Mouse (Mus musculus): ENCODE measurements around the gene Slco2b1.

Gene Slco2b1

DNA sequence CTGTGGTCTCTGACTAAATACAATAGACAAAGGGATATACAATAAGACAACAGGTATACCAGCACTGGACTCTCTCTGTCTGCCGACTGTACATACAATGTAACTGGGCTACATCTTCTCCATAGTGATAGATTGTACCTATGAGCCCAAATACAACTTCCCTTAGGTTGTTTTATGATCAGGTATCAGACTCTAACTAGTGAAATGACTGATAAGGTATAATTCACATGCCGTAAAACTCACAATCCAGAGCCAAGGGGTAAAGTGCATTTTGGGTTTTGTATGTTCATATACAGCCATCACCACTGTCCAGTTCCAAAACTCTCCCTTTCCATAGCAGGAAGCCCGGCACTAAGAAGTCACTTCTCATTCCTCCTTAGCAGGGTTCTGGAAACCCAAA is 17.8 kb downstream of the Slco2b1 start:
- DNase-seq (ENCODE audit: low read depth): no peak

DNA sequence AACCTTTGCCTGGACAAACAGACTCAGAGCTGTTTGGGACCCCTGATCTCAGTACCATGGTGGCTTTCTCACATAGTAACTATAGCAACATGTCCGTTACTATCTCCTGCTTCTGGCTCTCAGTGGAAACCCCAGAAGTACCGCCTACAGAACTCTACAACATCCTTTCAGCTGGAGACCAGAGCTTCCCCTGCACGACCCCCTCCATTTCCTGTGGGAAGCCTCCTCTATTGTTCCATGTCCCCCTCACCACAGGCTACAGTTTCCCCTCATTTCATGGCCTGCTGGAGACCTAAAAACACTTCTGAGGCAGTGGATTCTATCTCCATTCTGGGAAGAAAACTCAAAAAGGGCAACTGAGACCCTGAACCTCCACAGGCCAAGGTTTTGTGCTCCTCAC is 18.7 kb downstream of the Slco2b1 start:
- DNase-seq (ENCODE audit: low read depth): no peak

DNA sequence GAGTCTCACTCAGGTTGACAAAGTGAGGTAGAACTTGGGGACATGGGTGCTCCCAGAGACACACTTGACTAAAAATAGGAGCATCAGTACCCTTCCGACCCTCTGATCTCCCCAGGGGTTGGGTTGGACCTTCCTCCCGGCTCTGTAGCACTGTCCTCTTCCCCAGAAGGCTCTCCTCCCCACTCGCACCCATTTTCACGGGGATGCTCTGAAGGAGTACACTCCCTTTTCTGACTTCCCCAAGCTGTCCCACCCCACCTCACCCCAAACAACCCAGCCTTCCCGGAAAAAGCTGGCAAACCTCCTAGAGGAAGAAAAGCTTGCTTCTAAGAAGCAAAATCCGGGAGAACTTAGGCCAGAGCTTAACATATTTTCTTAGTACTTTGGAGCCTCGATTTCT is 20.3 kb downstream of the Slco2b1 start:
- DNase-seq (ENCODE audit: low read depth): no peak

DNA sequence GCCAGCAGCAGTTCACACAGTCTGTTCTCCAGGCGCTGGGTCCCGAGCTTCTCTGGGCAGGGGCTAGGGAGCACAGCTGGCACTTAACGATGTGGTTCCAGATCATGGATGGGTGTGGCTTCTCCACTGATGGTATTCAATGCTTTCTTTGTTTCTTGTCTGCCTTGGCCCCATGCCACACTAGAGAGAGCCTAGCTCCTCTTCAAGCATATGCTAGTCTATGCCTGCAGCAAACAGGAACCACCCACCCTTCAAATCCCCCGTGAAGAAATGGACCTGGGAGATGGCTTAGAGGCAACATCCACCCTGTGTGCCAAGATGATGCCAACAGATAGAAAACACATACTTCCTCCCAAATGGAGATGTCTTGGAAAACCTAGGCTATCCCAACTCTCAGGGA is 27.1 kb downstream of the Slco2b1 start:
- no peak for DNase-seq (ENCODE audit: low read depth)

DNA sequence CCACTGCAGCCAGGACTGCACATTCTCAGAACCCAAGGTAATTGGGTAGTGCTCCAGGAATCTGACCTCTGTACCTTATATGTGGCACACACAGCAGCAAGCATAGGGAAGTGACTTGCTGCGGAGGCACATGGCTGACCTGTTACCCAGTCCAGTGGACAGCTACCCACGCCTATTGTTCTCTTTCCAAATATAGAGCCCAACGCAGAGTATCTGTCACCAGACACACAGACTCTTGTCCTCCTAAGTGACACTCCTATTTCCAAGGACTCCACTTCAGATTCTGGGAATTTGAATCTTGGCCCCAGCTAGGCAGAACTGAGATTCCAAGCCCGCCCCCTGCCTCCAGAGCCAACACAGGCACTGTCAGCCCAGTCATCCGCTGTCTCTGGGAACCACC is 30.4 kb downstream of the Slco2b1 start:
- DNase-seq (ENCODE audit: low read depth): no peak

DNA sequence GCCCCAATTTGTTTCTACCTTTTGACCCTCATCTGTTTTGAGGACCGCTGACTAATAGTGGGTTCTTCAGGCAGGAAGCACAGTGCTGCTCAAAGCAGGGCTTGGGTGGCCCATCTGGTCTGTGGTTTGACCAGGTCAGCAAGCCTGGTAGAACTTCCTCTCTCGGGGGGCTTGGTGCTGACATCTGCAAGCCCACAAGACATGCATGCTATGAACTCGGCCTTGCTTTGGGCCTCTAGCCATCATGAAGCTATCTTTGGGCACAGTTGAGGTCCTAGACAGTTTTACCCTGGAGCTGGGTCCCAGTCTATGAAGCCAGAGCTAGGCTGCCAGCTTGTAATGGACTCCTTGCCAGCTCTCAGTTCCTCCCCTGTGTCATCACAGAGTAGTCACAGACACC is 36.2 kb downstream of the Slco2b1 start:
- DNase-seq (ENCODE audit: low read depth): no peak

DNA sequence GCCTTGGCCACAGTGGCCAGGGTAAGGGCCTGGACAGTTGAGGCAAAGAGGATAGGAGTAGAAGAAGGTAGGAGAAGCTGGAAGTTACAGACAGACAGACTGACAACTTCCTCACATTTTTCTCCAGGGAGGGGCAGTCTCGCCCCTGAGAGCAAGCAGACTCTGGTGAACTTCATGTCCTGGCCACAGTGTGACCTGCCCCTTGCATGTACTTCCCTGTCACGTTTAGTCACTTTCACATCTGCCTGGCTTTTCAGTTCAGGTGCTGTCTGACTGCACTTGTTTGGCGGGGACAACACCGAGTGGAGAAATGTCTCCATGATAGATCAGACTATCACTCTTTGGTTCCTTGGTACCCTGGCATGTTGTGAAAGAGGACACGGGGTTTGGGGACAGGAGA is 36.9 kb downstream of the Slco2b1 start:
- DNase-seq (ENCODE audit: low read depth): peak; percentile 16

DNA sequence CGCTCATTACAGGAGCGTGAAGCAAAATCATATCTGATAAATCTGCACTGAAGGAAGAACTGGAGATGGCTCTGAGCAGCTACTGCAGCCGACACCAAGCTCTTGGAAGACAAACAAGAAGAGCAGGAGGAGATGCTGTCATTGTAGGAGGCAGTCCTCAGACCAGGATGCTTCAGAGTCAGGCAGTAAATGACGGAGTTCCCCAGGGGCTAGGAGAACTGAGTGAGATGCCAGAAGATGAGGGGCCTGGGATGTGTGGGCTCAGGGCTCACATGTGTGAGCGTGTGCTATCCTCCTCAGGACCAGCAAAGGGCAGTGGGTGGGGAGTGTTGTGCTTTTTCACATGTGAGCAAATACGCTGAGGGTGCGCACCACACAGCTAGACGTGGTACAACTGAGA is 38.0 kb downstream of the Slco2b1 start:
- DNase-seq (ENCODE audit: low read depth): no peak

DNA sequence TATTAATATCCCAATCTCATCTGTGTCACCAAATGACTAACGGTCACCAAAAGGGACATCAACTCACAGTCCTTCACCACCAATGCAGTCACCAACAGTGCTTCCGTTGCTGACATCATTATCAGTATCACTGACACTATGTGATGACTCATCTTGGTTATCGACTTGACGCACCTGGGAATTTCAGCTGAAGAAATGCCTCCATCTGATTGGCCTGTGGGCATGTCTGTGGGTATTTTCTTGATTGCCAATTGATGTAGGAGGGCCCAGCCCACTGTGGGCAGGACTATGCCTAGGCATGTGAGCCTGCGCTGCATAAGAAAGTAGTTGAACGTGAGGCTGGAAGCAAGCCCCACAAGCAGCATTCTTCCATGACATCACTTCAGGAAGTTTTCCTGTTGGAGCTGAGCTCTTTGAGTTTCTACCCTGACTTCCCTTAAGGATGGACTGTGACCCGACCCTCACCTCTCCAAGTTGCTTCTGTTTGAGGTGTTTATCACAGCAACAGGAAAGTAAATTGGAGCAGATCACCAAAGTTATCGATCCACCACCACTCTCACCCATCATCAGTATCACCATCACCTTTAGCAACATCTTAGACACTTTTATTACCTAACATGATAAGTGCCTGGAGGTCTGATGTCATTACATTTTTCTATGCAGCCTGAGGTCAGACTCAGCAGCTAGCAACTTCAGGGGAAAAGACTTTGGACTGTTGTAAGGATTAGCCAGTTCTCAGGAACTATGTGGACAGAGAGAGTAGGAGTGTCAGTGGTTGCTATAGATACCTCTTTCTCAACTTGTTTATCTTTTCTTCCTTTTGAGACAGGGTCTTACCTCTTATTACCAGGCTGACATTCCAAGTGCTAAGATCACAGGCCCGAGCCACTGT is 39.4 kb downstream of the Slco2b1 start:
- DNase-seq (ENCODE audit: low read depth): peak; percentile 59

DNA sequence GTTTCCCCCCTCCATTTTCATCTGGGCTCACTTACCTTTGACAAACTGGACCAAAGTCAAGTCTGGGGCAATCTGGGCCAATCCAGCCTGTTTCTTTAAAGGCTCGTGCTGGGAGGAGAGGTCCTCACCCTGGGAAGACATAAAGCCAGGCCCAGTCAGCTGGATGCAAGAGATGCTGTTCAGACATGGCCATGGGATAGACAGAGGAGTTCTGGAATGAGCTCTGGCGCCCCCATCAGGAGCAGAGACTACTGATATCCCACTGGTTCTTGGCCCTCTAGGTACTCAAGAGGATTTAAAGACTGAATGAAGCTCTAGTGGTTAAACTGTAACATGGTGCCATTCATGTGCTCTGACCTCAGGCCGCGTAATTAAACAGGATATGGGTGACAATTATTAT is 40.2 kb downstream of the Slco2b1 start:
- no peak for DNase-seq (ENCODE audit: low read depth)

DNA sequence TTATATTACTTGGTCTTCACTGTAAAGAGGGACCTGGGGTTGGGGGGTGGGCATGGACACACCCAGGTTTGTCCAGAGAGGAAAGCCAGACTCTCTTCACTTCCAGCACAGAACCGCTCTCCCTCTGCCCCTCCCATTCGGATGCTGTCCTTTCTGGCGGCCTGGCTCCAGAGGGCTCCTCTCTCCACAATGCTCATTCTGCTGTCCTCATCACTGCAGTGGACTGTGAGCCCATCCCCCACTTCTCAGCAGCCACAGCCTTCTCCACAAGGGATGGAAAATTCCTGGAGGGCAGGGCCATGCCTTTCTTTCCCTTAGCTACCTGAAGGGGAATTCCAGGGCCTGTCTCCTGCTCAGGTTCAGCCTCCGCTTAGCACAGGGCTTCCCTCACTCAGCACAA is 42.3 kb downstream of the Slco2b1 start:
- no peak for DNase-seq (ENCODE audit: low read depth)

DNA sequence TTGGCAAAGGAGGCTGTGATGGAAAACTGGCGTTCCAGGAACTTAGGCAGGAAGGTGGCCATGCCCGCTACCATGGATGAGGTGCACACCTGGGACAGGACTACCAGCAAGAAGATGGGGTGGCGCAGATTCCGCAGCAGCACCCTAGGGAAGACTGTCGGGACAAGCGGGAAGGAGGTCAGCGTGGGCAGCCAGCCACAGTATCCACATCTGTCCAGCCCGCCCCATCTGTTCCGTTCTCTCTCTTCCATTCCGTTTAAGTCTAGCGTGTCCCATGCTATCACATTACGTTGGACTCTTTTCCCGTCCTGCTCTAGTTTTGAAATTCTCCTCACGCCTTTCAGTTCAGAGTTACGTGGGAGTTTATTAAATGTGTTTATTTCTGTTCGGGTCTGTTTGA is 44.0 kb downstream of the Slco2b1 start:
- DNase-seq (ENCODE audit: low read depth): no peak

DNA sequence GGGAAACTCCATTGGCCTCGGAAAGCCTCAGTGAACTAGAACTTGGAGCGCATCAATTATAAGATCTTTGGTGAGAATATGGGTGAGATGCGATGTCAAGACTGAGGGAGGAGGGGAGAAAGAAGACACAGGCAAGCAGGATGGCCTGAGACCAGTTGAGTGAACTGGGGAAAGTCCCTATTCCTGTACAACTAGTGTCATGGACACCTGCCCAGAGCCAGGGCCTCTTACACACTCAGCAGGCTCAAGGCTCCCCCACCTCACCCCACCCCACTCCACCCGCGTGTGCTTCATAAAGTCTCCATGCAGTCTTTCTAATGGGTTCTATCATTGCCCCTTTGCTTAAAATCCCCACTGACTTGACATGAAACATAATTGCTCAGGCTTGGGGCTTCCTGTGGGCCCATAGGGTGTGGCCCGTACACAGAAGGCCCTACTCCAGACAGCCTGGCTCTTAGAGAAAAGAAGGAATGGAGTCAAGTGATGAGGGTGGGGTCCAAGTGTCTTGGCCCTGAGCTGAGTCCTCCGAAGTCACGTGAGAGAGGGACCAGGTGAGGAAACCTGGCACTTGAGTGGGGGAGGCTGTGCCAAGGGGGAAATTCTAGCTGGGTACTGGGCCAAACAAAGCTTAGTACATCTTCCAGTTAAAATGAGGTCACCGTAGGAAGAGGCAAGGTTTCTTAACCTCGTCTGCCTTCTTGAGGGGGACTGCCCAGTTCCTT is 45.2 kb downstream of the Slco2b1 start:
- no peak for DNase-seq (ENCODE audit: low read depth)

DNA sequence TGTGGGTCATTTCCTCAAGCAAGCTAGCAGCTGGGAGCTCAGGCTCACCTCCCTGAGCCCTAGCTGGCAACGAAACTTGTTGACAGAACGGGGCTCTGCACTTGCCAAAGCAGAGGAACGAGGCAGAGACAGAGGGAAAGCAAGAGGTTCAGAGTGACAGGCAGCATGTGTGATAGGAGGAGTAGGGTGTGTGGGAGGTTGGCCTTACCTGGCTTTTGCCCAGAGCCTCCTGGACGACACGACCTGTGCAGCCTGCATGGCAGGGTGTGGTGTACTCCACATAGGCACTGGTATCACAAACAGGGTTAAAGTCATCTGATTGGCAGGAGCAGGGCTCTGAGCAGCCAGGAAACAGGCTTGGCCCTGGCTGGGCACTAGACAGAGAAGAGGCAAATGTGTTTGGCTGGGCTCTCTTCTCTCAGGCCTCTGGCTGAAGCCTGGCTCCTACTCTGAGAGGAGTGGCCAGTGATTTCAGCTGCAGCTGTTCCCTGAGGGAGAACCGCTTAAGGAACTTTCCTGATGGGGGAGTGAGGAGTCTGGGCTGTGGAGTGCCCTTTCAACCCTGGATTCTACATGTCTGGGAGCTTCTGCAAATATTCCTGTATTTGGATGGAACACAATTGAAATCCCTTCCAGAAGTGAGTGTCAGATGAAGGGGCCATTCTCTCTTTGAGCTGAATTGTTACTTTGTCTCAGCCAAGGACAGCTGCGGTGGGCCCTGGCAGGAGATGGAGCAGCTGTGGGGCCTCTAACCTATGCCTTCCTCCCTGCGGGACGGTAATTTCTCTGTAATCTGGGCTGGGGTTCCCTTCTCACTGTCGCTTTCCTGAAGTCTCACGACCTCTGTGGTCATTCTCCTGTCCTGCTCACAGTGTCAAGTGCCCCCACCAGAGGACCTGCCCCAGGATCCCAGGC is 46.3 kb downstream of the Slco2b1 start:
- no peak for DNase-seq (ENCODE audit: low read depth)

DNA sequence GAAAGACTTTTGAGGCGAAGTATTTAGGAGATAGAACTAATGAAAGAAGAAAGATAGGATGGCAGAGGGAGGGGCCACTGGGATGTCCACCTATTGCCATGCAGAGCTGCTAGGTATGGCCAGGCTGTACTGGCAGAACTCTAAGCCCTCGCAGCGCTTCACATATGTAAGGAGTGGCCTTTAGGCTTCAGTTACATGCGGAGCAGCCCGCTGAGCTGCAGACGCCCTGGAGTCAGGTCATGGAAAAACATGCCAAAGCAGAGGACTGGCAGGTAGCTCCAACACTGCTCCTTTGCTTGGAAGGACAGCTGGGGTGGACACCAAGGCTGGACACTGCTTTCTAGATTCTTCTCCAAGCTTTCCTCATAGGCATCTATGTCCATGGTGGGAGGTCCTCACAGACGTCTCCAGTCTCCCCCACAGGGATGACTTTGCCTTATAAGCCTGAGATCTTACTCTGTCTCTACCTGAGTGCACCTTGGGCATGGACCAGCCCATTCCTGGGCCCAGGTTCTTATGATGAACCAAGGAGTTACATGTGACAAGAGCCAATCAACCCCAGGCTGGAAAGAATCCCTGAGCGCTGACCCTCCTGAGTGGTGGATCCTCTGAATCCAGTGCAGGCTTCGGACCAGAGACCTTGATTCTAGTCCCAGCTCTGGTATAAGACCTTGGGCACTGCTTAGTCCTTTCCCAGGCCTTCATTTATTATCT is 47.5 kb downstream of the Slco2b1 start:
- DNase-seq (ENCODE audit: low read depth): no peak

DNA sequence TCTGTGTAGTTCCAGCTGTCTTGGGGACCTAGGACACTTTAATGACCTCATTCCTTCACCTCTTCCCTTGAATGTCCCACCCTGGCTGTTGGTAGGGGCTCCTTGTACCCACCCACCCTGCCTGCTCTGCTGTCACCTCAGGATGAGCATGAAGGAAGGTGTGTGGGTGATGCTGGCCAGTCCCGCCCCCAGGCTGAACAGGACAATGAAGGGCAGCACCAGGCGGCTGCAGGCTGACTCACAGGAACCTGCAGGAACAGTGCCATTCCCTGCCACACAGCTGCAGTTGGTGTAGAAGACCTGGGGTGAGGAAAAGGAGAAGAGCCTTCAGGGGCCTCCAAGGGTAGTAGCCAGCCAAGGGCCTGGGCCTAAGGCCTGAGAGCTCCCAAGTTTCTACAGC is 48.8 kb downstream of the Slco2b1 start:
- DNase-seq (ENCODE audit: low read depth): no peak

DNA sequence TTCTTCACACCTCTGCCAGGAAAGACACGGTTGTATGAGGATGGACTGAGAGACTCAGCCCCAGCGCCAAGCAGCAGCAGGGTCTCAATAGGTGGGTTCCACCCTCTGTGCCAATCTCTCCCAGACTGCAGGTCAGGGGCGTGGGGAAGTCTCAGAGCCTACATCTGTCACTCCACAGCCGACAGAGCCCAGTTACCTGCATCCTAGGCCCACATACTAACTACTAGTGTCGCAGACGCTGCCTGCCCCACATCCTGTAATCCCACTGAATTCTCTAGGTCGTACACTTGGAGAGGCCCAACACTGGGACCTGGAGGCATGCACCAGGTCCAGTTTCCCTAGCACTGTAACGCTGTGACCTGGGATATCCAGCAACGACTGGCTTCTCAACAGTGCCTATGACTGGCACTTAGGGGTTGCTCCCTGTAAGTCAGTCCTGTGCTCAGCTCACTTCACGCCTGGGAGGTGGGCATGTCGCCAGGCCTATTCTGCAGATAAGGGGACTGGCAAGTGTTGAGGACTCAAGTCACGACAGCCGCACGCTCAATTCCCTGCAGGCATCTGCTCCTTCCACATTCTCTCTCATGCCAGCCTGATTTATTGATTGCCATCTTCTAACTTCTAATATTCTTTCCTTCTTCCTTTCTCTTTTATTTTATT is 49.4 kb downstream of the Slco2b1 start:
- no peak for DNase-seq (ENCODE audit: low read depth)

DNA sequence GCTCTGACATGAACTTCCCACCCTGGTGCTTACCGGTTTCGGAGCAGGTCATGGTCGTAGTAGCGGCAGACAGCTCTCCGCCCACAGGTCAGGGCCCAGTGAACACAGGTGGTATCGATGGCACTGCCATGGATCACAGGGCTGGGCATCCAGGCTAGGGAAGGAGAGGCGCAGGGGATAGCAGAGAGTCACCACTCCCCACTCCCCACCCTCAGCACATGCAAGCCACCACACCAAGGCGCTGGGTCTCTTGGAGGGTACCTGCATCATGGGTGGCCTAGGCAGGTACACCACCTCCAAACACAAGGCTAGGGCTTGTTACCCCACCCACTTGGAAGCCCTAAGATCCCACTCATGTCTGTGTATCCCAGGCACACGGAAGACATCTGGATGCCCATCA is 50.1 kb downstream of the Slco2b1 start:
- DNase-seq (ENCODE audit: low read depth): no peak

DNA sequence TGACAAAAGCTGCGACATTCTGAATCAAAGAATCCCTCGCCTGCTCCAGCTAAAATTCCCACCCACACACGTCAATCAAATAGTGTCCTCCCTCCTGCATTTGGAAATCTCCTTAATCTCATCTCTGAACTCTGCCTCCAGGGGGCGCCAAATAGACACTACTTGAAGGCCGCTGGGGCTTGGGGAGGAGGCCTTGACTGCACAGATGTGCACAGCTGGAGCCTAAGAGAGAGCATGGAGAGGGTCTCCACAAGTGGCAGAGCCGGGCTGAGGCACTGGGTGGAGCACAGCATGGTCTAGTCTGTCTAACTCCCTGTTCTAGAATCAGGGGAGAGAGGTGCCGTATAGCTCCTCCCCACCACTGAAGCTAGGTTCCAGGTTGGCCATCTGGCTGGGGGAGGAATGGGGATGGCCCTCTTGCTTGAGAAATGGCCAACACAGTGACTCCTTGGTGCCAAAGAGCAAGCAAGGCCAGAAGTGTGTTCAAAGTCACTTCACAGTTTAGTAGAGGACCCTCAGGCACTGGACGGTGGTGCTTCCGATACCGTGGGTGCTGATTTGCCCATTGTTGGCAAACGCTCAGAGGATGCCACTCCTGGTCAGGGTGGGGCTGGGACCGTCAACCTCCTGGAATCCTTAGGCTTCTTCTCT is 51.6 kb downstream of the Slco2b1 start:
- peak; percentile 83 for DNase-seq (ENCODE audit: low read depth)

DNA sequence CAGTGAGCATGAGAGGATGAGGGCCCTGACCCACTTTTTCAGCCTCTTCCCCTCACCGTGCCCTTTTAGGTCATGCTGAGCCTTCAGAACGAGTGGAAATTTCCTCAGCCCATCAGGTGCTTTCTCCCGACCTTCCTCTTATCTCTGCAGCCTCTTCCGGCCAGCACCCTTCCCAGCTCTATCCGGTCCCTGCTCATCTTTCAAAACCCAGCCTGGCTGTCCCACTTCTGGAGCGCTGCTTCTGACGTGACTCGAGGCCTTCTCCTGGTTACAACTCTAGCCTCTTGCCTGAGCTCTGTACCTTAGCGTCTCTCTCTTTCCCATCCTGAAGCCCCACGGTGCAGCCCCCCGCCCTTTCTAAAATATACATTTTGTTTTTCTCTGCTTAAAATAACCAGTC is 56.9 kb downstream of the Slco2b1 start:
- no peak for DNase-seq (ENCODE audit: low read depth)

DNA sequence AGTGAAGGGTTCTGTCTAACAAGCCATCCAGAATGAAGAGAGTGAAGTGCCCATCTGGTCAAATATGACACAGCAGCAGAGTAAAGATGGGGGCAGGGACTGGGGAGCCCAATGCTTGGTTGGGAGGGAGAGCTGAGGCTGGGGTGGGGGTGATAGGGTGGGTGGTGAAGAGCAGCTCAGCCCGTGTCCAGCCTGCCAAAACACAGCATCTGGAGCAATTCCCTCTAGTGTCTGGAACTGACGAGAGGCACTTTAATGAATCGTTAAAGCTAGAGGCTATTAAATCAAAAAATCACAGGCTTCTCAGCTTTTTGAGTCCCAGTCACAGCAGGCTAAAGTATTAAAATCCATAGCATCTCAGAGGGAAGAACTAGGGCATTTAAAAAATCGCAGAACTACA is 61.6 kb downstream of the Slco2b1 start:
- no peak for DNase-seq (ENCODE audit: low read depth)
